Mouse (Mus musculus): Measurements from ENCODE around the gene Cntnap2. TPM values are rescaled to one million over a fixed set of nuclear protein-coding genes. Genes with fewer than 3 reads are reported as not detected.
"Not testable (repeated sequence)": the region's sequence is repeated elsewhere in the genome, so short reads cannot be mapped to it uniquely, and the experiment has no call there.

Gene Cntnap2
- total RNA-seq, 4 experiments from 2014 or later = 112 to 127 (median 119) TPM

GRCm38 (mm10) chr6:46232889-46233288, 1173.7 kb downstream of the Cntnap2 start:
- DNase-seq (ENCODE audit: low spot score in 2 of 2) = no peak

- DNase-seq (ENCODE audit: low spot score in 2 of 2) = no peak
Observed at GRCm38 (mm10) chr6:46240349-46240748, 1181.2 kb downstream of the Cntnap2 start.

- no peak for DNase-seq (ENCODE audit: low spot score in 2 of 2)
Observed at GRCm38 (mm10) chr6:46263171-46263570, 1204.0 kb downstream of the Cntnap2 start.

GRCm38 (mm10) chr6:46346946-46347345, 1287.8 kb downstream of the Cntnap2 start:
- no peak for DNase-seq (ENCODE audit: low spot score in 2 of 2)

- DNase-seq (ENCODE audit: low spot score in 2 of 2) = no peak
Observed at GRCm38 (mm10) chr6:46361091-46361490, 1301.9 kb downstream of the Cntnap2 start.

- no peak for DNase-seq (ENCODE audit: low spot score in 2 of 2)
Observed at GRCm38 (mm10) chr6:46362156-46362555, 1303.0 kb downstream of the Cntnap2 start.

- no peak for DNase-seq (ENCODE audit: low spot score in 2 of 2)
Observed at GRCm38 (mm10) chr6:46398725-46399589, 1339.8 kb downstream of the Cntnap2 start.

- no peak for DNase-seq (ENCODE audit: low spot score in 2 of 2)
Observed at GRCm38 (mm10) chr6:46414154-46414553, 1355.0 kb downstream of the Cntnap2 start.

- DNase-seq (ENCODE audit: low spot score in 2 of 2) = no peak
Observed at GRCm38 (mm10) chr6:46414562-46414961, 1355.4 kb downstream of the Cntnap2 start.

GRCm38 (mm10) chr6:46419827-46420226, 1360.7 kb downstream of the Cntnap2 start:
- no peak for DNase-seq (ENCODE audit: low spot score in 2 of 2)

- DNase-seq (ENCODE audit: low spot score in 2 of 2) = no peak
Observed at GRCm38 (mm10) chr6:46420349-46420748, 1361.2 kb downstream of the Cntnap2 start.

- DNase-seq (ENCODE audit: low spot score in 2 of 2) = no peak
Observed at GRCm38 (mm10) chr6:46428231-46428630, 1369.1 kb downstream of the Cntnap2 start.

GRCm38 (mm10) chr6:46450917-46451638, 1391.9 kb downstream of the Cntnap2 start:
- DNase-seq (ENCODE audit: low spot score in 2 of 2) = no peak

- no peak for DNase-seq (ENCODE audit: low spot score in 2 of 2)
Observed at GRCm38 (mm10) chr6:46472683-46473082, 1413.5 kb downstream of the Cntnap2 start.

- DNase-seq (ENCODE audit: low spot score in 2 of 2) = no peak
Observed at GRCm38 (mm10) chr6:46484392-46484791, 1425.2 kb downstream of the Cntnap2 start.

- DNase-seq (ENCODE audit: low spot score in 2 of 2) = no peak
Observed at GRCm38 (mm10) chr6:46502786-46503185, 1443.6 kb downstream of the Cntnap2 start.

GRCm38 (mm10) chr6:46512841-46513240, 1453.7 kb downstream of the Cntnap2 start:
- DNase-seq (ENCODE audit: low spot score in 2 of 2) = no peak

- DNase-seq (ENCODE audit: low spot score in 2 of 2) = not testable (repeated sequence)
Observed at GRCm38 (mm10) chr6:46537586-46537985, 1478.4 kb downstream of the Cntnap2 start.

- DNase-seq (ENCODE audit: low spot score in 2 of 2) = no peak
Observed at GRCm38 (mm10) chr6:46563470-46563869, 1504.3 kb downstream of the Cntnap2 start.

- no peak for DNase-seq (ENCODE audit: low spot score in 2 of 2)
Observed at GRCm38 (mm10) chr6:46575055-46575454, 1515.9 kb downstream of the Cntnap2 start.

- no peak for DNase-seq (ENCODE audit: low spot score in 2 of 2)
Observed at GRCm38 (mm10) chr6:46612365-46612764, 1553.2 kb downstream of the Cntnap2 start.

GRCm38 (mm10) chr6:46612872-46613271, 1553.7 kb downstream of the Cntnap2 start:
- DNase-seq (ENCODE audit: low spot score in 2 of 2) = no peak

Measured in left cerebral cortex, adult 8-10 months (tissue).